Mouse (Mus musculus): Measurements from ENCODE around the gene Clec4a1. TPM values are rescaled to one million over a fixed set of nuclear protein-coding genes. Genes with fewer than 3 reads are reported as not detected.

The Clec4a1 gene
- polyA plus RNA-seq (2014; fragmentation: Nextera tagmentation; extraction: Ambion mirVana), result 1.5 and 2.4 TPM in 2 replicates

DNA sequence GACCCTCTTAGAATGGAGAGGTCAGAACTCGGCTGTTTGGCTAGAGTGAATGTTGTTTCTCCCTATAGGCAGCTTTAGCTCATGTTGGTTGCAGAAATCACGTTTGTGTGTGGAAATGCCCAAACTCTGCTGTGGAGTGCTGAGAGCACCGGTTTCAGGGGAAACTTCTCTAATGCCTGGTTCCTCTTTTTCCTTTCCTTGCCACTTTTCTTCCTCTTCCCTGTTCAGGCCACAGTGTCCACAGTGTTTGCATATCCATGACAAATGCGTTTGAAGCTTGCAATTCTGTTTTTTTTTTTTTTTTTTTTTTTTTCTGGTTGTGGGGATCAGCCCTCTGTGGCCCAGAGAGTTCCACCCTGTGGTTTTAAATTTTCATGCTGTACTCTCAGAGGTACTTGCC is at the start of gene Clec4a1:
TSS of gene Clec4a1 (plus strand) at position 398 of the 400 bp plus-strand sequence.
- WGBS, result 64% methylated on average over 4 of the region's 4 CpGs
- H3K9ac ChIP-seq, result no peak within 1 kb of the TSS
- no peaks in the 10 kb centered on the region for H3K36me3 ChIP-seq (replicated peaks; ENCODE audit: control insufficient read depth, insufficient read depth)
- no peaks in the 10 kb centered on the region for H3K27me3 ChIP-seq (ENCODE audit: control insufficient read depth, insufficient read depth, low read length)
- H3K4me2 ChIP-seq (replicated peaks), result no peak within 1 kb of the TSS
- H3K27ac ChIP-seq, result no peak within 1 kb of the TSS
- DNase-seq (ENCODE audit: low spot score) (no peak), ATAC-seq (ENCODE audit: low FRiP score) (no peak)
- H3K9me3 ChIP-seq (ENCODE audit: control insufficient read depth, low read length), result no peaks in the 10 kb centered on the region
- no peaks in the 10 kb centered on the region for H3K4me1 ChIP-seq (replicated peaks; ENCODE audit: control insufficient read depth, insufficient read depth, low read length)
- no peak within 1 kb of the TSS for H3K4me3 ChIP-seq (replicated peaks; ENCODE audit: low read length)

GRCm38 (mm10) chr6:122872800-122873199 is 48.8 kb upstream of the Clec4a1 start:
- no peak for ATAC-seq (ENCODE audit: low FRiP score)

DNA sequence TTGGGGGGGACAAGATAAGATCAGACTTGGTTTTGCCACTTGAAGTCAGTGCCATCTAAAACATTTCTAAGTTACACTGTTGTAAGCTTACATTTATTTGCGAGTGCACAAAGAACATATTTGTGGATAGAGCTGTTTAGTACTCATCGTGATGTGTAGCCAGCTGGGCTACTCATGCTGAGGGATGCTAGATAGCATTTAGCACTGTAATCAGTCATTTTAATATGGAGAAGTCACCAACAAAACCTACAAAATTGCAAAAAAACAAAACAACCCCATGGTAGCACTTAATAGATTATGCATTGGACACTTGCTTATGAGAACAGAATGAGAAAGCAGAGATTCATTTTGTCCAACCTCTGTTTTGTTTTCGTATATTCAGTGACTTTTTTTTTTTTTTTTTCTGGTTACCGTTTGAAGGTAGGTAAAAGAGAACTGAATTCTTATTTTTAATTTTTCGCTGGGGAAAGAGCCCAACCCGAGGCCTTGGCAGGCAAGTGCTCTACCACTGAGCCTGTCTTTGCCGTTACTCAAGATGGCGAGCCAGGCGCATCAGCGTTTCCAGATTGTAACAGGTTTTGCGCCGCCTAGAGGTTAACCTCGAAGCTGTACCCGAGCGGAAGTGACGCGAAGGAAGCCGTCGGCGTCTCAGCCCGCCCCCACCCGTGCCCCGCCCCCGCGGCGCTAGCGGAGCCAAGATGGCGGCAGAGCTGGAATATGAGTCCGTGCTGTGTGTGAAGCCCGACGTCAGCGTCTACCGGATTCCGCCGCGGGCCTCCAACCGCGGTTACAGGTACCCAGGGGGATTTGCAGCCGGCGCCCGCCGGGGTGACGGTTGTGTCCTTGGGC is 47.6 kb upstream of the Clec4a1 start, which contains the start of gene Necap1:
TSS of gene Necap1 (plus strand) at position 604 of the 849 bp plus-strand sequence.
- Histone ChIP-seq H3K36me3 (replicated peaks; ENCODE audit: control insufficient read depth, insufficient read depth) (peaks cover 26% of the 10 kb centered on the region), H3K4me2 (replicated peaks) (peak within 1 kb of the TSS; percentile 62), H3K27ac (peak within 1 kb of the TSS; percentile 92), H3K9ac (peak within 1 kb of the TSS; percentile 87), H3K9me3 (ENCODE audit: control insufficient read depth, low read length) (no peaks in the 10 kb centered on the region), H3K27me3 (ENCODE audit: control insufficient read depth, insufficient read depth, low read length) (no peaks in the 10 kb centered on the region), H3K4me1 (replicated peaks; ENCODE audit: control insufficient read depth, insufficient read depth, low read length) (peaks cover 14% of the 10 kb centered on the region), H3K4me3 (replicated peaks; ENCODE audit: low read length) (peak within 1 kb of the TSS; percentile 74)
- WGBS, result 7% methylated on average over 43 of the region's 43 CpGs
- peak; percentile 99 for DNase-seq (ENCODE audit: low spot score)
- ATAC-seq (ENCODE audit: low FRiP score), result peak; percentile 98

More at GRCm38 (mm10) chr6:122872800-122873199, 48.8 kb upstream of the Clec4a1 start:
- Histone ChIP-seq H3K4me3 (replicated peaks; ENCODE audit: low read length) (no peak overlapping the region), H3K27me3 (ENCODE audit: control insufficient read depth, insufficient read depth, low read length) (no peaks in the 10 kb centered on the region), H3K9ac (no peak overlapping the region), H3K4me1 (replicated peaks; ENCODE audit: control insufficient read depth, insufficient read depth, low read length) (peaks cover 14% of the 10 kb centered on the region), H3K9me3 (ENCODE audit: control insufficient read depth, low read length) (no peaks in the 10 kb centered on the region), H3K4me2 (replicated peaks) (no peak overlapping the region), H3K36me3 (replicated peaks; ENCODE audit: control insufficient read depth, insufficient read depth) (peaks cover 16% of the 10 kb centered on the region), H3K27ac (no peak overlapping the region)
- no peak for DNase-seq (ENCODE audit: low spot score)
- WGBS, result 98% methylated on average over 5 of the region's 5 CpGs

DNA sequence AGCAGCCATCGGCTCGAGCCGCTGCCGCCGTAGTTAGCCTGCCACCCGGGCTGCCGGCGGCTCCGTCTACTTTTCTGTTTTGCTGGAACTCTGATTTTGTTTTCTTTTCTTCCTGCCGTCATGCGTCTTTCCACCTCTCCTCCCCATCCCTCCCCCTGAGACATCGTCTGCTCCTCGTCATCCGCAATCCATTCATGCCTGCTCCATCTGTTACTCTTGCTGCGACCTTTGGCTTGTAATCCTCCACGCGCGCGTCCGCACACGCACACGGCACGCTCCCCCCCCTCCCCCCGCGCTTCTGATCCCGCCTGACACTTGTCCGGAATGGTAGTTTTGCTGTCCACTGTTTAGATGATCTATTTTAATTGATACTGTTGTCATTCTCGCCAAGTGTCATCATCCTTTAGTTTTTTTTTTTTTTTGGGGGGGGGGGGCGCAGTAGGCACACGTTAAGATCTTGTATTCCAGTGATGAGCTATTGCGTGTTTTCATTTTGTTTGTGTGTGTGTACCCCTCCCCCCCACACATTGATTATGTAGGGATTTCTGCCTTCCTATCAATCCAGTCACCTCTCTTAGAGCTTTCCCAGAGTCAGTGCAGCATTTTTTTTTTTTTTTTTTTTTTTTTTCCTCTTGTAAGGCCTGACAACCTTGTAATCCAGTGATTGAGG is 46.8 kb upstream of the Clec4a1 start:
- Histone ChIP-seq H3K4me1 (replicated peaks; ENCODE audit: control insufficient read depth, insufficient read depth, low read length) (peaks cover 14% of the 10 kb centered on the region), H3K36me3 (replicated peaks; ENCODE audit: control insufficient read depth, insufficient read depth) (peaks cover 32% of the 10 kb centered on the region), H3K27ac (peak overlapping the region; percentile 92), H3K4me3 (replicated peaks; ENCODE audit: low read length) (peak overlapping the region; percentile 74), H3K27me3 (ENCODE audit: control insufficient read depth, insufficient read depth, low read length) (no peaks in the 10 kb centered on the region), H3K9ac (peak overlapping the region; percentile 87), H3K4me2 (replicated peaks) (peak overlapping the region; percentile 62), H3K9me3 (ENCODE audit: control insufficient read depth, low read length) (no peaks in the 10 kb centered on the region)
- peak; percentile 75 for ATAC-seq (ENCODE audit: low FRiP score)
- DNase-seq (ENCODE audit: low spot score), result peak; percentile 41
- 1% methylated on average over 31 of the region's 31 CpGs for WGBS

DNA sequence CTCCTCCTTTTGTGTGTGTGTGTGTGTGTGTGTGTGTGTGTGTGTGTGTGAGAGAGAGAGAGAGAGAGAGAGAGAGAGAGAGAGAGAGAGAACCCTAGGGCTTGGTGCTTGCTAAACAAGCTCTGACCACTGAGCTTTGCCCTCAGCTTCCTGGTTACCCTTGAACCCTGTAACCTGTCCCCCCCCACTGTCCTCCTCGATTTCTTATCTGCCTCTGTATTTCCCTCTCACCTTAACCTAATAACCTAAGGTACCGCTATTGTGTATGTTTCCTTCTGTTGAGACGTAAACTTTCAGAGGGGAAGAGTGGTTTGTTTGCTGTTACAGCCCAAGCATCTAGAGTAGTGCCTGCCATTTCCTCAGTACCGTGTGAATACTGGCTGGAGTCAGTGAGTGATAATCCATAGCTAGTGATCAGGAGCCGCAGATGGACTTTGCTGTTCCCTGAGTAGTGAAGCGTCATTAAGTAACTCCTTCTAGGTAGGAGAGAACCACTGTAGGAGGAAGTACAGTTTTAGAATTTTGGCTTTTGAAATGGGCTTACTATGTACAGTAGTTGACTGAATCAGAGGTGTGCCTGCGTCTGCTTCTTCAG is 42.4 kb upstream of the Clec4a1 start:
- 93% methylated on average over 7 of the region's 7 CpGs for WGBS
- Histone ChIP-seq H3K27me3 (ENCODE audit: control insufficient read depth, insufficient read depth, low read length) (no peaks in the 10 kb centered on the region), H3K9me3 (ENCODE audit: control insufficient read depth, low read length) (no peaks in the 10 kb centered on the region), H3K4me1 (replicated peaks; ENCODE audit: control insufficient read depth, insufficient read depth, low read length) (peaks cover 14% of the 10 kb centered on the region), H3K4me2 (replicated peaks) (no peak overlapping the region), H3K36me3 (replicated peaks; ENCODE audit: control insufficient read depth, insufficient read depth) (peaks cover 75% of the 10 kb centered on the region), H3K27ac (no peak overlapping the region), H3K4me3 (replicated peaks; ENCODE audit: low read length) (no peak overlapping the region), H3K9ac (no peak overlapping the region)
- DNase-seq (ENCODE audit: low spot score) (no peak), ATAC-seq (ENCODE audit: low FRiP score) (no peak)

- peaks cover 14% of the 10 kb centered on the region for H3K4me1 ChIP-seq (replicated peaks; ENCODE audit: control insufficient read depth, insufficient read depth, low read length)
- 93% methylated on average over 7 of the region's 7 CpGs for WGBS
- H3K27me3 ChIP-seq (ENCODE audit: control insufficient read depth, insufficient read depth, low read length), result no peaks in the 10 kb centered on the region
- ATAC-seq (ENCODE audit: low FRiP score) (no peak), DNase-seq (ENCODE audit: low spot score) (no peak)
- peaks cover 82% of the 10 kb centered on the region for H3K36me3 ChIP-seq (replicated peaks; ENCODE audit: control insufficient read depth, insufficient read depth)
- H3K4me3 ChIP-seq (replicated peaks; ENCODE audit: low read length), result no peak overlapping the region
- H3K9ac ChIP-seq, result no peak overlapping the region
- no peaks in the 10 kb centered on the region for H3K9me3 ChIP-seq (ENCODE audit: control insufficient read depth, low read length)
- H3K27ac ChIP-seq, result no peak overlapping the region
- no peak overlapping the region for H3K4me2 ChIP-seq (replicated peaks)
Measured at GRCm38 (mm10) chr6:122879781-122880505, 41.7 kb upstream of the Clec4a1 start.

DNA sequence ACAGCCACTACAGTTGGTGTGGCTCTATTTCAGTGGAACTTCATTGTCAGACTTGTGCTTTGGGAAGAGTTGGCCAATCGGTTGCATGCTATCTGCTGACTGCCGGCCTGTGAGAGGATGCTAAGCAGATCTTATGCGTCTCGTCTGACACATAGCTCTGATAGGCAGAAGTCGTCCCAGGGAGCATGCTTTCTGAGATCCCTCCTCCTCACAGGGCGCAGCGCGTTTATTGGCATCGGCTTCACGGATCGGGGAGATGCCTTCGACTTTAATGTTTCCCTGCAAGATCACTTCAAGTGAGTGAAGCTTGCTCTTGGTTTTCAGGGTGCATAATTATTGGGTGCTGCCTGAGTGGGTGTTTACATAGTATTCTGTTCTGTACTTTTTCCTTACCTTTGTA is 40.4 kb upstream of the Clec4a1 start:
- whole genome bisulfite sequencing, result 94% methylated on average over 12 of the region's 12 CpGs
- H3K9me3 ChIP-seq (ENCODE audit: control insufficient read depth, low read length), result no peaks in the 10 kb centered on the region

DNA sequence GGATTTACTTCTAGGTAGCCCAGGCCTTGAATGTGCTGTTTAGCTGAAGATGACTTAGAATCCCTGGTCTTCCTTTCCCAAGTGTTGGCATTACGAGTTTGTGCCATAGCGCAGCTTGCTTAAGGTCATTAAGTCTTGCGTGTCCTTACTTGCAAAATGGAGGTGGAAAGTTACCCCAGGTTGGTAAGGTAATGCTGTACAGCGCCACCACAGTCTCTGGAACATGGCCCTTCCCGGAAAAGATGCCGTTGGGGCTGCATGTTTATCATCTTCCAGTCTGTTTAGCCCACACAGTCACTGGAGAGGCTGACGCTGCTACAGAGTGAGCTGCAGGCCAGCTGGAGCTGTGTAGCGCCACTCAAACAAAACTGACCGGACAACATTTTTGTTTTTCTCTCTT is 38.0 kb upstream of the Clec4a1 start:
- Histone ChIP-seq H3K27ac (no peak overlapping the region), H3K27me3 (ENCODE audit: control insufficient read depth, insufficient read depth, low read length) (no peaks in the 10 kb centered on the region), H3K9me3 (ENCODE audit: control insufficient read depth, low read length) (no peaks in the 10 kb centered on the region), H3K36me3 (replicated peaks; ENCODE audit: control insufficient read depth, insufficient read depth) (peaks cover 95% of the 10 kb centered on the region), H3K9ac (no peak overlapping the region), H3K4me1 (replicated peaks; ENCODE audit: control insufficient read depth, insufficient read depth, low read length) (no peaks in the 10 kb centered on the region), H3K4me3 (replicated peaks; ENCODE audit: low read length) (no peak overlapping the region), H3K4me2 (replicated peaks) (no peak overlapping the region)
- DNase-seq (ENCODE audit: low spot score) (no peak), ATAC-seq (ENCODE audit: low FRiP score) (no peak)
- WGBS, result 93% methylated on average over 9 of the region's 9 CpGs

More for the DNA sequence above, 40.4 kb upstream of the Clec4a1 start:
- no peaks in the 10 kb centered on the region for H3K27me3 ChIP-seq (ENCODE audit: control insufficient read depth, insufficient read depth, low read length)
- 0 out of 2 replicates have a peak, but pooled peaks cover 2% of the 10 kb centered on the region for H3K4me1 ChIP-seq (replicated peaks; ENCODE audit: control insufficient read depth, insufficient read depth, low read length)
- H3K4me3 ChIP-seq (replicated peaks; ENCODE audit: low read length), result no peak overlapping the region
- peaks cover 93% of the 10 kb centered on the region for H3K36me3 ChIP-seq (replicated peaks; ENCODE audit: control insufficient read depth, insufficient read depth)
- no peak for ATAC-seq (ENCODE audit: low FRiP score)
- no peak overlapping the region for H3K4me2 ChIP-seq (replicated peaks)
- H3K27ac ChIP-seq, result no peak overlapping the region
- no peak for DNase-seq (ENCODE audit: low spot score)
- no peak overlapping the region for H3K9ac ChIP-seq
